Mouse (Mus musculus): ENCODE data around the gene Lrrc26. TPM values are rescaled to one million over a fixed set of nuclear protein-coding genes. Genes with fewer than 3 reads are reported as not detected.

Gene Lrrc26
- total and polyA plus RNA-seq, 2 experiments from 2014 or later: not detected

DNA sequence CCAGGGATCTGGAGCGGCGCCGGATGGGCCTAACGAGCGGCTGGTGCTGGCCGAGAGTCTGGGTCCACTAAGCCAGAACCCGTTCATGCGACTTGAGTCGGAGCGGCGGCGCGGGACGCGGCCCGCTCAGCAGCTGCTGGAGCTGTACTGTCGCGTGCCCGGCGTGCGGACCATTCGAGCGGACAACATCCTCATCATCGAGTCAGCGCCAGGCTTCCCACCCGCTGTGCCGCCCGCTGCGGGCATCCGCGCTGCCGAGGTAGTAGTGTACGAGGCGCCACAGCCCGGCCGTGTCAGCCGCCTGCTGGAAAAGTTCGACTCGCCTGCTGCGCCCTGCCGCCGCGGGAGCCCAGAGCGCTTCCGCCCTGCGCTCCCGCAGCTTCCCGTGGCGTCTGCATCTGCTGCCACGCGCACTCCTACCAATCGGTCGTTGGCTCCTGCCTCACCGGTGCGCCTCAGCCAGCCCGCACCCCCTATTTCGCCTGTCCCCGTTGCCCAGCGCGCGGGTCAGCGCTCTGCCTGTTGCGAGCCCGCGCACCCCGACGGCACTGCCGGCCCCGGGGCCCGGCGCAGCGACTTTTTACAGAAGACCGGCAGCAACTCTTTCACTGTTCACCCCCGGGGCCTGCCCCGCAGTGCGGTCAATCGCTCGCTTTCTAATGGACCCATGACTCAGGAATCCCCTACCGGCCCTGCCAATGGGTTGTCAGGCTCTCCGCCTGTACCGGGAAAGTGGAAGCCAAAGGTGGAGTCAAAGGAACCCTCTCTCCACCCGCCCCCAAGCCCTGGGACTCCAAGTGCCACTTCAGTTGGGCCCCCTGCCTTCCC is 26.7 kb upstream of the Lrrc26 start:
- Histone ChIP-seq H3K9ac (replicated peaks; ENCODE audit: low read depth, low read length) (peak overlapping the region; percentile 41), H3K4me2 (ENCODE audit: low read depth, low read length) (peak overlapping the region; percentile 90), H3K4me3 (ENCODE audit: low read depth, low read length) (peak overlapping the region; percentile 60), H3K36me3 (replicated peaks; ENCODE audit: control insufficient read depth, insufficient read depth, low read length) (no peaks in the 10 kb centered on the region), H3K27ac (ENCODE audit: low read depth) (no peak overlapping the region), H3K9me3 (replicated peaks; ENCODE audit: control insufficient read depth, low read length) (no peaks in the 10 kb centered on the region), H3K4me1 (ENCODE audit: control insufficient read depth, insufficient read depth) (peaks cover 28% of the 10 kb centered on the region), H3K27me3 (ENCODE audit: control insufficient read depth, insufficient read depth, low read length) (no peaks in the 10 kb centered on the region)
- WGBS: under 1% methylated on average over 76 of the region's 82 CpGs
- DNase-seq (ENCODE audit: low spot score) (no peak), ATAC-seq (ENCODE audit: insufficient read depth, low read depth) (peak; percentile 13)
- TF ChIP-seq CTCF (IDR thresholded peaks at IDR 0.05; ENCODE audit: low read depth) (no peak), EP300 (IDR thresholded peaks at IDR 0.05; ENCODE audit: low read depth) (no peak)

- ATAC-seq (ENCODE audit: insufficient read depth, low read depth) (no peak), DNase-seq (ENCODE audit: low spot score) (no peak)
- Histone ChIP-seq H3K9ac (replicated peaks; ENCODE audit: low read depth, low read length) (peak overlapping the region; percentile 41; the same call in 1 of the 2 replicates), H3K27ac (ENCODE audit: low read depth) (no peak overlapping the region), H3K27me3 (ENCODE audit: control insufficient read depth, insufficient read depth, low read length) (no peaks in the 10 kb centered on the region), H3K4me3 (ENCODE audit: low read depth, low read length) (peak overlapping the region; percentile 60), H3K4me2 (ENCODE audit: low read depth, low read length) (peak overlapping the region; percentile 90), H3K9me3 (replicated peaks; ENCODE audit: control insufficient read depth, low read length) (no peaks in the 10 kb centered on the region), H3K36me3 (replicated peaks; ENCODE audit: control insufficient read depth, insufficient read depth, low read length) (peaks cover 2% of the 10 kb centered on the region), H3K4me1 (ENCODE audit: control insufficient read depth, insufficient read depth) (peaks cover 28% of the 10 kb centered on the region)
- 30% methylated on average over 12 of the region's 12 CpGs for WGBS
- TF ChIP-seq EP300 (IDR thresholded peaks at IDR 0.05; ENCODE audit: low read depth) (no peak), CTCF (IDR thresholded peaks at IDR 0.05; ENCODE audit: low read depth) (no peak)
These were observed 26.0 kb upstream of the Lrrc26 start for GRCm38 (mm10) chr2:25263623-25264285.

DNA sequence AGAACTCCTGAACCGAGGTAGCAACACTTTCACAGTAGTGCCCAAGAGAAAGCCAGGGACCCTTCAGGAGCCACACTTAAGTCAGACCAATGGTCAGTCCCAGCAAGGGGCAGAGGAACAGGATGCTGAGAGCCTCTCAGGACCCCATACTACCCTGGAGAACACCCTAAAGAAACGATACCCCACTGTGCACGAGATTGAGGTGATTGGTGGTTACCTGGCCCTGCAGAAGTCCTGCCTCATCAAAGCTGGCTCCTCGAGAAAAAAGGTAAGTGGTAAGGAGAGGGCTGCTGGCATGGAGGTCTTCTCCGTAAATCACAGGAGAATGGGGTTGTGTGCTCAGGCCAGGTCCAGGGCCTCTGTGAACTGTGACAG is 25.4 kb upstream of the Lrrc26 start:
- Histone ChIP-seq H3K9ac (replicated peaks; ENCODE audit: low read depth, low read length) (no peak overlapping the region), H3K27ac (ENCODE audit: low read depth) (no peak overlapping the region), H3K4me3 (ENCODE audit: low read depth, low read length) (no peak overlapping the region), H3K27me3 (ENCODE audit: control insufficient read depth, insufficient read depth, low read length) (no peaks in the 10 kb centered on the region), H3K36me3 (replicated peaks; ENCODE audit: control insufficient read depth, insufficient read depth, low read length) (peaks cover 7% of the 10 kb centered on the region), H3K4me2 (ENCODE audit: low read depth, low read length) (no peak overlapping the region), H3K9me3 (replicated peaks; ENCODE audit: control insufficient read depth, low read length) (no peaks in the 10 kb centered on the region), H3K4me1 (ENCODE audit: control insufficient read depth, insufficient read depth) (peaks cover 28% of the 10 kb centered on the region)
- no peak for TF ChIP-seq CTCF (IDR thresholded peaks at IDR 0.05; ENCODE audit: low read depth)
- TF ChIP-seq EP300 (IDR thresholded peaks at IDR 0.05; ENCODE audit: low read depth): no peak
- DNase-seq (ENCODE audit: low spot score) (no peak), ATAC-seq (ENCODE audit: insufficient read depth, low read depth) (no peak)
- WGBS: 74% methylated on average over 5 of the region's 5 CpGs

DNA sequence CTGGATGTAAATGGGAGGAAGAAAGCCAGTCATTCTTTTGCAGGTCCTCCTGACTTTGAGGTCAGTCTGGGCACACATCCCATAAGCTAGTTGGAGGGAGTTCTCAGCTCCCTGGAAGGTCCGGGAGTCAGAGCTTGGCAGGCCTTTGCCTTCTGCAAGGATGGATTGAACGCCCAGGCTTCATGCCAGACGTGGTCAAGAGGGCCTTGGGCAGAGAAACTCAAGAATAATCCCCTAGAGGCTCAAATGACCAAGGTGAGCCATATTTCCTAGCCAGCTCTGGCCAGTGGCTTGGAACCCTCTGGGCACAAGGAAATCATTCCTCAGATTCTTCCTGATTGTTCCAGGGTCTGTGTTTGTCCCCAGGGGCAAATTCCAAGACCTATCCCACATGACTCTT is 24.9 kb upstream of the Lrrc26 start:
- no peak for TF ChIP-seq CTCF (IDR thresholded peaks at IDR 0.05; ENCODE audit: low read depth)
- TF ChIP-seq EP300 (IDR thresholded peaks at IDR 0.05; ENCODE audit: low read depth): no peak
- Histone ChIP-seq H3K9me3 (replicated peaks; ENCODE audit: control insufficient read depth, low read length) (no peaks in the 10 kb centered on the region), H3K27me3 (ENCODE audit: control insufficient read depth, insufficient read depth, low read length) (no peaks in the 10 kb centered on the region), H3K9ac (replicated peaks; ENCODE audit: low read depth, low read length) (no peak overlapping the region), H3K36me3 (replicated peaks; ENCODE audit: control insufficient read depth, insufficient read depth, low read length) (peaks cover 13% of the 10 kb centered on the region), H3K27ac (ENCODE audit: low read depth) (no peak overlapping the region), H3K4me2 (ENCODE audit: low read depth, low read length) (no peak overlapping the region), H3K4me1 (ENCODE audit: control insufficient read depth, insufficient read depth) (peaks cover 28% of the 10 kb centered on the region), H3K4me3 (ENCODE audit: low read depth, low read length) (no peak overlapping the region)
- ATAC-seq (ENCODE audit: insufficient read depth, low read depth) (no peak), DNase-seq (ENCODE audit: low spot score) (no peak)
- 65% methylated on average over 3 of the region's 3 CpGs for WGBS

DNA sequence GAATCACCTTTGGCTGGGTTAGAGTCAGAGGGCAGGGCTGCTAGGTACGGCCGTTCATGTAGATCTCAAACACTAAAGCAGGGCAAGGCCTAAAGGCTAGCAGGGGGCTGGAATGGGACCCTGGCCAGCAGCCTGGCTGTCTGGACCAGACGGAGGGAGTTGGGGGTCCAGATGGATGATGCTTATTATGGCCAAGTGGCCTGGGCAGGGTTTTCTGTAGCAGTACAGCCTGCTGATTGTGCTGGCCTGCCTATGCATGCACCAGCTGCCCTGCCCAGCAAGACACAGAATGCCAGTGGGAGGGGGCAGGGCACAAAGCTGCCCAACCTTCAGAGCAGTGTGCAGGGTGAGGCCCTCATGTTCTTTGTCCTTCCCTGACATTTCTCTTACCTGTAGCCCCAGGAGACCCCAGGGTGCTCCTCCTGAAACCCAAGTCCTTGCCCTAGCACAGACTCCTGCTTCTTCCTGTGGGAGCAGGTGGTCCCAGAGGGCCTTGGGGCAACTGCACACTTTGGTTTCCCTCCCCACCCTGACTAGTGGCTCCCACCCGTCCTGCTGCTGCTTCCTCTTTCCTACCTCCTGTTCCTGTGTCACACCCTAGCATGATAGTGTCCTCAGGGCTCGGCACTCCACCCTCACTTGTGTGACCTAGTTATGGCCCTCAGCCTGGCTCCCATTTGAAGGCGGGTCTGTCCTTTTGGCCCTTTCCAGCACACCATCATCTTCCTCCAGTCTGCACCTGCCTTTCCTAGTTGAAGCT is 23.6 kb upstream of the Lrrc26 start:
- Histone ChIP-seq H3K4me1 (ENCODE audit: control insufficient read depth, insufficient read depth) (peaks cover 30% of the 10 kb centered on the region), H3K4me3 (ENCODE audit: low read depth, low read length) (no peak overlapping the region), H3K36me3 (replicated peaks; ENCODE audit: control insufficient read depth, insufficient read depth, low read length) (peaks cover 22% of the 10 kb centered on the region), H3K9me3 (replicated peaks; ENCODE audit: control insufficient read depth, low read length) (no peaks in the 10 kb centered on the region), H3K27ac (ENCODE audit: low read depth) (no peak overlapping the region), H3K9ac (replicated peaks; ENCODE audit: low read depth, low read length) (0 out of 2 replicates have a peak overlapping the region, but pooled peaks have one; percentile 32), H3K4me2 (ENCODE audit: low read depth, low read length) (peak overlapping the region; percentile 17; the same call in 1 of the 2 replicates), H3K27me3 (ENCODE audit: control insufficient read depth, insufficient read depth, low read length) (no peaks in the 10 kb centered on the region)
- 56% methylated on average over 6 of the region's 6 CpGs for WGBS
- no peak for ATAC-seq (ENCODE audit: insufficient read depth, low read depth)
- DNase-seq (ENCODE audit: low spot score): no peak
- no peak for TF ChIP-seq EP300 (IDR thresholded peaks at IDR 0.05; ENCODE audit: low read depth)
